Mouse (Mus musculus): ENCODE results near the gene Peli1.

DNA sequence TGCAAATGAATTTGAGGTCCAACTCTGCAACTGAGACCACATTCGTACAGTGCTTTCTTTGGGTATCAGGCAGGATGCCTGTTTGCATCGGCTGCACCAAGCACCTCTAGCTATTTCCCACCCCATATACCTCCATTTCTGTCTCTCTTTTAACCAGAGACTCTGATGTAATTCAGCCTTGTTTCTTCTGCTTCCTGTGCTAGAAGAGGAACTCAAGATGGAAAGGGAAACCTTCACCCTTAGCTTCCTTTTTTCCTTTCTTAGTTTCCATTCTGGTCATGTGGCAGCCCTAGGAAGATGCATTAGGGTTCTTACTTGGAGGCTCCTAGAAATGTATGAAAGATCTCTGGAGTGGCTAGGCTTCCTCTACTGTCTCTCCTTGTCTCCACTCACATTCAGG is 44.9 kb upstream of the Peli1 start:
- no peak for TF ChIP-seq POLR2A (IDR thresholded peaks at IDR 0.05; ENCODE audit: low read depth, low read length)
- no peak for TF ChIP-seq CTCF (IDR thresholded peaks at IDR 0.05; ENCODE audit: extremely low read depth, insufficient read length, insufficient replicate concordance, low read depth, low read length)
